Mouse (Mus musculus) midbrain, embryonic 11.5 days (tissue): ENCODE data around the gene Ntsr2. TPM values are rescaled to one million over a fixed set of nuclear protein-coding genes. Genes with fewer than 3 reads are reported as not detected.
"Not testable (repeated sequence)": the region's sequence is repeated elsewhere in the genome, so short reads cannot be mapped to it uniquely, and the experiment has no call there.

Experiments
- ATAC-seq: fragments of 200-750 bp; cut with Nextera tagmentation; 2 replicates; pipeline ENCODE4 v1.8.0; 2017; ENCODE audit warnings: moderate TSS enrichment, moderate library complexity; ENCODE audit not compliant: low FRiP score
- DNase-seq: peaks from one replicate; pipeline ENCODE4 v3.0.0; 2015; ENCODE audit warnings: low spot score; ENCODE audit errors: missing footprints
- H3K27ac ChIP-seq: fragments of 300-500 bp; sonication (generic); 2 replicates; pipeline ENCODE4 v1.5.1; 2014; ENCODE audit warnings: low read depth, low read length
- H3K27me3 ChIP-seq: fragments of 300-500 bp; sonication (generic); 2 replicates; pipeline ENCODE4 v1.6.1; 2014; ENCODE audit warnings: mild to moderate bottlenecking, low read length, moderate library complexity, mixed read lengths; ENCODE audit not compliant: control insufficient read depth, insufficient read depth
- H3K36me3 ChIP-seq: fragments of 300-500 bp; sonication (generic); 2 replicates; pipeline ENCODE4 v1.6.1; 2014; ENCODE audit warnings: mild to moderate bottlenecking, low read length, moderate library complexity, mixed read lengths; ENCODE audit not compliant: control insufficient read depth, insufficient read depth
- H3K4me1 ChIP-seq: fragments of 300-500 bp; sonication (generic); 2 replicates; pipeline ENCODE4 v1.6.1; 2014; ENCODE audit warnings: low read length; ENCODE audit not compliant: control insufficient read depth, insufficient read depth
- H3K4me2 ChIP-seq: fragments of 300-500 bp; sonication (generic); 2 replicates; pipeline ENCODE4 v1.6.1; 2014; ENCODE audit warnings: mild to moderate bottlenecking, moderate library complexity
- H3K4me3 ChIP-seq: fragments of 300-500 bp; sonication (generic); 2 replicates; pipeline ENCODE4 v1.5.1; 2014; ENCODE audit warnings: low read depth, low read length
- H3K9ac ChIP-seq: fragments of 300-500 bp; sonication (generic); 2 replicates; pipeline ENCODE4 v1.6.1; 2014; ENCODE audit warnings: low read length
- H3K9me3 ChIP-seq: fragments of 300-500 bp; sonication (generic); 2 replicates; pipeline ENCODE4 v1.6.1; 2016; ENCODE audit warnings: low read length; ENCODE audit not compliant: control insufficient read depth
- WGBS: fragments of 180-500 bp; shearing (Covaris S2); extraction: QIAGEN DNeasy Blood & Tissue Kit; methylation state at CpG from one replicate; pipeline ENCODE4 v1.1.7; 2014; 5-methylcytosine and 5-hydroxymethylcytosine counted together
- polyA plus RNA-seq: library from polyadenylated mRNA; unstranded; fragments of >200 nt; fragmentation: Nextera tagmentation; extraction: Ambion mirVana; gene quantifications from 2 replicates; pipeline ENCODE4 v1.2.1, GENCODE M21; 2014

Gene Ntsr2
- polyA plus RNA-seq, 1 experiment from 2014 or later: not detected

- no peak overlapping the region for H3K4me2 ChIP-seq
- ATAC-seq (no peak), DNase-seq (no peak)
- 88% methylated on average over 2 of the region's 2 CpGs for WGBS
- no peak overlapping the region for H3K27ac ChIP-seq
- no peaks in the 10 kb centered on the region for H3K36me3 ChIP-seq
- no peaks in the 10 kb centered on the region for H3K4me1 ChIP-seq
- no peaks in the 10 kb centered on the region for H3K27me3 ChIP-seq
- H3K9ac ChIP-seq: no peak overlapping the region
- H3K4me3 ChIP-seq: no peak overlapping the region
- H3K9me3 ChIP-seq: no peaks in the 10 kb centered on the region
Measured at GRCm38 (mm10) chr12:16661936-16662335, 8.8 kb downstream of the Ntsr2 start.

DNA sequence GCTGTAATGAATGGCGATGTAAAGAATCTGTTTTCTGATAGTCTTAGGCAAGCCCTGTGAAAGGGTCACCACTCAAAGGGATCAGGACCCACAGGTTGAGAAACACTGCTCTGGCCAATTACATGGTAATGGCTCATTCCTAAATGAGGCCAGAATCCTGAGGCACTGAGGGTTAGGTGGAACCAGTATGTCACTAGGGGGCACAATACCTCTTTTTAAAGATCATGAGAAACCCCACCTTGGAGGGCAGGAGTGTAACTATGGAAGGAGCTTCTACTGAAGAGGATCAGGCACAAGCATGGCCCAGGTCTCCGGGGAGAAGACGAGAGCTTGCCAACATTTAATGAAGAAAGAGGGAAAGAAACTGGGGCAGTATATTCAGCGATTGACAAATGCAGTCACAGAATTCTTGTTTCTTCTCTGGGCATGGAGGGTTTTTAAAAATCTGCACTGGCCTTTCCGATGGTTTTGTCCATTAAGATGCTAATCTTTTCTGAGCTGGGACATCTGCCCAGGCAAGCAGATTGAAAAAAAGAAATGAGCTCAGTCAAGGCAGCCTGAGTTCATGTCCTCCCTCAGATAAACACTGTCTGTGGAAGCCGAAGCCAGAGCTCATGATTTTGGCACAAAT lies 9.9 kb downstream of the Ntsr2 start:
- ATAC-seq: no peak
- Histone ChIP-seq H3K4me1 (no peaks in the 10 kb centered on the region), H3K27me3 (no peaks in the 10 kb centered on the region), H3K27ac (no peak overlapping the region), H3K36me3 (no peaks in the 10 kb centered on the region), H3K9me3 (no peaks in the 10 kb centered on the region), H3K4me3 (no peak overlapping the region), H3K9ac (no peak overlapping the region), H3K4me2 (no peak overlapping the region)
- no peak for DNase-seq
- 72% methylated on average over 6 of the region's 6 CpGs for WGBS

GRCm38 (mm10) chr12:16665022-16665421 lies 11.8 kb downstream of the Ntsr2 start:
- Histone ChIP-seq H3K9ac (no peak overlapping the region), H3K36me3 (no peaks in the 10 kb centered on the region), H3K4me1 (peaks cover 4% of the 10 kb centered on the region), H3K27me3 (no peaks in the 10 kb centered on the region), H3K4me2 (no peak overlapping the region), H3K4me3 (no peak overlapping the region), H3K9me3 (no peaks in the 10 kb centered on the region), H3K27ac (no peak overlapping the region)
- DNase-seq: no peak
- peak; percentile 49 for ATAC-seq
- 0% methylated on average over 2 of the region's 2 CpGs for WGBS

DNA sequence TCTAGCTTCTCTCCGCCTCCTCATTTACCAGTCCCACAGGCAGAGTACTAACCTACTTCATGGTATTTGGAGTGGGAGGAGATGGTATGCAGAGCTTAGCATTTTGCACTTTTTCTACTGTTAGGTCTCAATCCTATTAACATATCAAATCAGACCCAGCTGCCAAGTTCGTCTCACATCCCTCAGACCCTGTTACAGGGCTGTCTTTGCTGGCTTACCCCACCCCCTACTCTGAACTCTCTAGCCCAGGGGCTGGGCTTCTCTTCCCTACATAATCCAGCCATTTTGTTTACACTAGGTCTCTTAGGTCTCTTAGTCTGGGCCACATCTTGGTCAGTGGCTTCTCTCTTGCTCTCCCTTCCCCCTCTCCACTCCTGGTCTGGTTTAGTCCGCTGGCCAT lies 16.0 kb downstream of the Ntsr2 start:
- 68% methylated on average over 3 of the region's 3 CpGs for WGBS
- Histone ChIP-seq H3K9me3 (no peaks in the 10 kb centered on the region), H3K4me1 (peaks cover 4% of the 10 kb centered on the region), H3K36me3 (peaks cover 9% of the 10 kb centered on the region; the same call in 1 of the 2 replicates), H3K4me2 (no peak overlapping the region), H3K27ac (no peak overlapping the region), H3K9ac (no peak overlapping the region), H3K27me3 (no peaks in the 10 kb centered on the region), H3K4me3 (no peak overlapping the region)
- no peak for DNase-seq
- ATAC-seq: peak; percentile 30; the same call in 1 of the 2 replicates

GRCm38 (mm10) chr12:16672246-16672645 lies 19.1 kb downstream of the Ntsr2 start:
- ATAC-seq: no peak
- WGBS: 93% methylated on average over 10 of the region's 10 CpGs
- no peak overlapping the region for H3K27ac ChIP-seq
- H3K36me3 ChIP-seq: peaks cover 12% of the 10 kb centered on the region
- no peaks in the 10 kb centered on the region for H3K27me3 ChIP-seq
- no peak overlapping the region for H3K4me2 ChIP-seq
- no peak overlapping the region for H3K4me3 ChIP-seq
- H3K9ac ChIP-seq: no peak overlapping the region
- peaks cover 4% of the 10 kb centered on the region for H3K4me1 ChIP-seq
- no peaks in the 10 kb centered on the region for H3K9me3 ChIP-seq
- no peak for DNase-seq

DNA sequence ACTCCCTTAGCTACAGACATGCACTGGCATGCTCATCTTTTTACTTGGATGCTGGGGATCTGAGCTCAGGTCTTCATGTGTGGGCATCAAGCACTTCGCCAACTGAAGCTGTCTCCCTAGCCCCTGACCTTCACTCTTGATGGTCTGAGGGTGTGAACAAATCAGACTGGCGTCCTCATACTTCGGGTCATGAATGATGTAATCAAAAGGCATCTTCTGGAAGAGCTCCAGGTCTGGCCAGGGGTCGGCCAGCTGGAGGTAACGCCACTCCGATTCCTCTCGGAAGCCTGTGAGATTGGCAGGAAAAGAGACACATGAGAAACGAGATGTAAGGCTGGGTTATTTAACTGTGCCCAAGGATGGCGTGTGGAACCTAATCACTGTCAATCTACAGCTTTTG lies 37.4 kb downstream of the Ntsr2 start:
- ATAC-seq: no peak
- H3K27ac ChIP-seq: no peak overlapping the region
- 92% methylated on average over 9 of the region's 9 CpGs for WGBS

GRCm38 (mm10) chr12:16694783-16695182 lies 41.6 kb downstream of the Ntsr2 start:
- Histone ChIP-seq H3K27ac (no peak overlapping the region), H3K36me3 (peaks cover 13% of the 10 kb centered on the region), H3K9me3 (no peaks in the 10 kb centered on the region), H3K4me2 (no peak overlapping the region), H3K4me3 (no peak overlapping the region), H3K9ac (no peak overlapping the region), H3K4me1 (no peaks in the 10 kb centered on the region), H3K27me3 (no peaks in the 10 kb centered on the region)
- DNase-seq (no peak), ATAC-seq (no peak)
- WGBS: 76% methylated on average over 5 of the region's 5 CpGs

More for the DNA sequence above, 37.4 kb downstream of the Ntsr2 start:
- Histone ChIP-seq H3K27me3 (no peaks in the 10 kb centered on the region), H3K36me3 (peaks cover 14% of the 10 kb centered on the region), H3K4me2 (no peak overlapping the region), H3K9ac (no peak overlapping the region), H3K4me3 (no peak overlapping the region), H3K9me3 (no peaks in the 10 kb centered on the region), H3K4me1 (no peaks in the 10 kb centered on the region)
- no peak for DNase-seq

DNA sequence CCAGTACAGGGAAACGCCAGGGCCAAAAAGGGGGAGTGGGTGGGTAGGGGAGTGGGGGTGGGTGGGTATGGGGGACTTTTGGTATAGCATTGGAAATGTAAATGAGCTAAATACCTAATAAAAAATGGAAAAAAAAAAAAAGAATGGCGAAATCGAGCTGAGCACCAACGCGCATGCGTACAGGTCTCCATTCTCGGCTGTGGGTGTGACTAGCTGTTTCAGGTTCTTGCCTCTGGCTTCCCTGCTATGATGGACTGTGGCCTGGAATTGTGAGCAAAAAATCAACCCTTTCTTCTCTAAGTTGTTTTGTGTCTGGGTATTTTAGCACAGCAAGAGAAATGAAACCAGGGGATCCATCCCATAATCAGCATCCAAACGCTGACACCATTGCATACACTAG lies 42.1 kb downstream of the Ntsr2 start:
- H3K9me3 ChIP-seq, H3K4me2 ChIP-seq, DNase-seq, H3K27me3 ChIP-seq, H3K27ac ChIP-seq, H3K4me3 ChIP-seq, H3K9ac ChIP-seq, ATAC-seq, H3K4me1 ChIP-seq: not testable (repeated sequence)
- 99% methylated on average over 7 of the region's 8 CpGs for WGBS
- H3K36me3 ChIP-seq: peaks cover 15% of the 10 kb centered on the region

GRCm38 (mm10) chr12:16696146-16696545 lies 43.0 kb downstream of the Ntsr2 start:
- Histone ChIP-seq H3K9me3 (no peaks in the 10 kb centered on the region), H3K9ac (no peak overlapping the region), H3K4me1 (no peaks in the 10 kb centered on the region), H3K4me3 (no peak overlapping the region), H3K4me2 (no peak overlapping the region), H3K36me3 (peaks cover 11% of the 10 kb centered on the region; the same call in 1 of the 2 replicates), H3K27me3 (no peaks in the 10 kb centered on the region), H3K27ac (no peak overlapping the region)
- no peak for DNase-seq
- no peak for ATAC-seq
- WGBS: 93% methylated on average over 13 of the region's 13 CpGs
